Mouse (Mus musculus): ENCODE results near the gene Elovl7. TPM values are rescaled to one million over a fixed set of nuclear protein-coding genes. Genes with fewer than 3 reads are reported as not detected.
A peak's percentile ranks its signal among the peaks of the same experiment; 100 is the strongest.

The Elovl7 gene
- polyA plus RNA-seq, 1 experiment = 2.0 TPM

GRCm38 (mm10) chr13:108316487-108316903 lies 102.3 kb downstream of the Elovl7 start:
- TF ChIP-seq FLI1 (IDR thresholded peaks at IDR 0.05; ENCODE audit: low read length) (no peak), GATA1 (IDR thresholded peaks at IDR 0.05; ENCODE audit: borderline replicate concordance, low read length) (no peak)
- H3K27me3 ChIP-seq (replicated peaks) = no peaks in the 10 kb centered on the region
- peaks cover 44% of the 10 kb centered on the region for H3K36me3 ChIP-seq (replicated peaks; ENCODE audit: low read length)
- peak overlapping the region; percentile 99 for H3K4me3 ChIP-seq (replicated peaks)
- peaks cover 86% of the 10 kb centered on the region for H3K4me1 ChIP-seq
- peaks cover 22% of the 10 kb centered on the region for H3K9me3 ChIP-seq

GRCm38 (mm10) chr13:108317414-108317813 lies 103.2 kb downstream of the Elovl7 start:
- TF ChIP-seq GATA1 (IDR thresholded peaks at IDR 0.05; ENCODE audit: borderline replicate concordance, low read length) (no peak), FLI1 (IDR thresholded peaks at IDR 0.05; ENCODE audit: low read length) (no peak)
- Histone ChIP-seq H3K27me3 (replicated peaks) (no peaks in the 10 kb centered on the region), H3K4me3 (replicated peaks) (peak overlapping the region; percentile 99), H3K4me1 (peaks cover 91% of the 10 kb centered on the region), H3K36me3 (replicated peaks; ENCODE audit: low read length) (peaks cover 46% of the 10 kb centered on the region), H3K9me3 (peaks cover 20% of the 10 kb centered on the region)

GRCm38 (mm10) chr13:108319028-108319427 lies 104.8 kb downstream of the Elovl7 start:
- TF ChIP-seq FLI1 (IDR thresholded peaks at IDR 0.05; ENCODE audit: low read length) (no peak), GATA1 (IDR thresholded peaks at IDR 0.05; ENCODE audit: borderline replicate concordance, low read length) (no peak)
- H3K36me3 ChIP-seq (replicated peaks; ENCODE audit: low read length) = peaks cover 62% of the 10 kb centered on the region
- H3K27me3 ChIP-seq (replicated peaks) = no peaks in the 10 kb centered on the region
- peak overlapping the region; percentile 18 for H3K4me3 ChIP-seq (replicated peaks)
- peaks cover 20% of the 10 kb centered on the region for H3K9me3 ChIP-seq
- peaks cover 85% of the 10 kb centered on the region for H3K4me1 ChIP-seq

- Histone ChIP-seq H3K9me3 (peaks cover 20% of the 10 kb centered on the region), H3K4me3 (replicated peaks) (peak overlapping the region; percentile 6), H3K36me3 (replicated peaks; ENCODE audit: low read length) (peaks cover 74% of the 10 kb centered on the region), H3K27me3 (replicated peaks) (no peaks in the 10 kb centered on the region), H3K4me1 (peaks cover 83% of the 10 kb centered on the region)
- TF ChIP-seq GATA1 (IDR thresholded peaks at IDR 0.05; ENCODE audit: borderline replicate concordance, low read length) (no peak), FLI1 (IDR thresholded peaks at IDR 0.05; ENCODE audit: low read length) (no peak)
These were observed 106.0 kb downstream of the Elovl7 start for GRCm38 (mm10) chr13:108320216-108320615.

- H3K4me3 ChIP-seq (replicated peaks) = no peak overlapping the region
- H3K4me1 ChIP-seq = peaks cover 70% of the 10 kb centered on the region
- TF ChIP-seq GATA1 (IDR thresholded peaks at IDR 0.05; ENCODE audit: borderline replicate concordance, low read length) (no peak), FLI1 (IDR thresholded peaks at IDR 0.05; ENCODE audit: low read length) (no peak)
- H3K27me3 ChIP-seq (replicated peaks) = no peaks in the 10 kb centered on the region
- H3K9me3 ChIP-seq = peaks cover 20% of the 10 kb centered on the region
- peaks cover 97% of the 10 kb centered on the region for H3K36me3 ChIP-seq (replicated peaks; ENCODE audit: low read length)
These were observed 108.3 kb downstream of the Elovl7 start for GRCm38 (mm10) chr13:108322466-108322865.

- H3K36me3 ChIP-seq (replicated peaks; ENCODE audit: low read length) = peaks cover 96% of the 10 kb centered on the region
- H3K4me3 ChIP-seq (replicated peaks) = no peak overlapping the region
- TF ChIP-seq GATA1 (IDR thresholded peaks at IDR 0.05; ENCODE audit: borderline replicate concordance, low read length) = no peak
- peaks cover 62% of the 10 kb centered on the region for H3K4me1 ChIP-seq
- no peaks in the 10 kb centered on the region for H3K27me3 ChIP-seq (replicated peaks)
- peaks cover 17% of the 10 kb centered on the region for H3K9me3 ChIP-seq
These were observed 109.1 kb downstream of the Elovl7 start for GRCm38 (mm10) chr13:108323317-108323716.

- H3K27me3 ChIP-seq (replicated peaks) = no peaks in the 10 kb centered on the region
- H3K9me3 ChIP-seq = peaks cover 12% of the 10 kb centered on the region
- H3K4me1 ChIP-seq = peaks cover 60% of the 10 kb centered on the region
- peaks cover 96% of the 10 kb centered on the region for H3K36me3 ChIP-seq (replicated peaks; ENCODE audit: low read length)
- TF ChIP-seq FLI1 (IDR thresholded peaks at IDR 0.05; ENCODE audit: low read length) = no peak
- TF ChIP-seq GATA1 (IDR thresholded peaks at IDR 0.05; ENCODE audit: borderline replicate concordance, low read length) = no peak
- H3K4me3 ChIP-seq (replicated peaks) = no peak overlapping the region
These were observed 109.9 kb downstream of the Elovl7 start for GRCm38 (mm10) chr13:108323866-108324829.

GRCm38 (mm10) chr13:108325871-108326270 lies 111.7 kb downstream of the Elovl7 start:
- H3K4me1 ChIP-seq = peaks cover 55% of the 10 kb centered on the region
- TF ChIP-seq GATA1 (IDR thresholded peaks at IDR 0.05; ENCODE audit: borderline replicate concordance, low read length) (no peak), FLI1 (IDR thresholded peaks at IDR 0.05; ENCODE audit: low read length) (no peak)
- peaks cover 86% of the 10 kb centered on the region for H3K36me3 ChIP-seq (replicated peaks; ENCODE audit: low read length)
- no peaks in the 10 kb centered on the region for H3K9me3 ChIP-seq
- H3K27me3 ChIP-seq (replicated peaks) = no peaks in the 10 kb centered on the region
- H3K4me3 ChIP-seq (replicated peaks) = no peak overlapping the region

- Histone ChIP-seq H3K4me1 (peaks cover 51% of the 10 kb centered on the region), H3K27me3 (replicated peaks) (no peaks in the 10 kb centered on the region), H3K36me3 (replicated peaks; ENCODE audit: low read length) (peaks cover 83% of the 10 kb centered on the region), H3K9me3 (no peaks in the 10 kb centered on the region), H3K4me3 (replicated peaks) (no peak overlapping the region)
- TF ChIP-seq FLI1 (IDR thresholded peaks at IDR 0.05; ENCODE audit: low read length) (no peak), GATA1 (IDR thresholded peaks at IDR 0.05; ENCODE audit: borderline replicate concordance, low read length) (no peak)
These were observed 112.1 kb downstream of the Elovl7 start for GRCm38 (mm10) chr13:108326351-108326750.

- Histone ChIP-seq H3K36me3 (replicated peaks; ENCODE audit: low read length) (peaks cover 82% of the 10 kb centered on the region), H3K27me3 (replicated peaks) (no peaks in the 10 kb centered on the region), H3K9me3 (0 out of 2 replicates have a peak, but pooled peaks cover 3% of the 10 kb centered on the region), H3K4me1 (peaks cover 44% of the 10 kb centered on the region), H3K4me3 (replicated peaks) (no peak overlapping the region)
- TF ChIP-seq GATA1 (IDR thresholded peaks at IDR 0.05; ENCODE audit: borderline replicate concordance, low read length) (no peak), FLI1 (IDR thresholded peaks at IDR 0.05; ENCODE audit: low read length) (no peak)
These were observed 112.8 kb downstream of the Elovl7 start for GRCm38 (mm10) chr13:108327047-108327446.

Measured in megakaryocyte, embryonic 14.5 days (primary cell).